Mouse (Mus musculus) brain, embryonic 14.5 days (tissue): Measurements from ENCODE around the gene Ndufv1.

ENCODE experiments used
- CTCF ChIP-seq: fragments of 200-500 bp; IDR thresholded peaks from 2 replicates; pipeline ENCODE4 v1.5.1; 2012; ENCODE audit warnings: inconsistent platforms, mild to moderate bottlenecking, moderate library complexity, borderline replicate concordance; ENCODE audit not compliant: insufficient read depth, insufficient read length; ENCODE audit errors: extremely low read depth
- POLR2A ChIP-seq: fragments of 200-500 bp; IDR thresholded peaks from 2 replicates; pipeline ENCODE4 v1.6.1; 2012; ENCODE audit warnings: mild to moderate bottlenecking, inconsistent platforms, borderline replicate concordance; ENCODE audit not compliant: poor library complexity, insufficient read depth, insufficient read length, severe bottlenecking; ENCODE audit errors: extremely low read depth

DNA sequence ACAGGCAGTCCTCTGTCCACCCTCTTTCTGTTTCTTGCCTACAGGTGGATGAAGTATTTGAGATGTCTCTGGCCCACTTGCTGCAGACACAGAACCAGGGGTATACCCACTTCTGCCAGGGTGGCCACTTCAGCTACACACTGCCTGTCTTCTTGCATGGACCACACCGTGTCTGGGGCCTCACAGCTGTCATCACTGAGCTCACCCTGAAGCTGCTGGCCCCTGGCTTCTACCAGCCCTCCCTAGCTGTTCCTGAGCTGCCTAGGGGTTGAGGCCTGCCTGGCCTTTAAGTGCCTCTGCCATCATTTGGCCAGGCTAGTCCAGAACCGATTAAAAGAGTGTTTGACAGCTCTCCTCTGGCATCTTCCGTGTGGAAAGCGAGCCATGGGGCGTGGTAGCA, 10.9 kb downstream of the Ndufv1 start:
- no peak for TF ChIP-seq CTCF
- no peak for TF ChIP-seq POLR2A
